Mouse (Mus musculus) midbrain, embryonic 12.5 days (tissue): Measurements from ENCODE around the gene Abcb9. TPM values are rescaled to one million over a fixed set of nuclear protein-coding genes. Genes with fewer than 3 reads are reported as not detected.

Experiments
- ATAC-seq: fragments of 200-750 bp; cut with Nextera tagmentation; 2 replicates; pipeline ENCODE4 v1.8.0; 2017; ENCODE audit warnings: low read depth, moderate TSS enrichment, moderate library complexity; ENCODE audit not compliant: low FRiP score
- H3K27ac ChIP-seq: fragments of 300-500 bp; sonication (generic); replicated peaks from 2 replicates; pipeline ENCODE4 v1.5.1; 2016; ENCODE audit warnings: mild to moderate bottlenecking
- H3K27me3 ChIP-seq: fragments of 300-500 bp; sonication (generic); 2 replicates; pipeline ENCODE4 v1.6.1; 2016; ENCODE audit warnings: mild to moderate bottlenecking
- H3K36me3 ChIP-seq: fragments of 300-500 bp; sonication (generic); 2 replicates; pipeline ENCODE4 v1.6.1; 2016
- H3K4me1 ChIP-seq: fragments of 300-500 bp; sonication (generic); 2 replicates; pipeline ENCODE4 v1.6.1; 2016
- H3K4me2 ChIP-seq: fragments of 300-500 bp; sonication (generic); replicated peaks from 2 replicates; pipeline ENCODE4 v1.6.1; 2016; ENCODE audit warnings: mild to moderate bottlenecking, moderate library complexity
- H3K4me3 ChIP-seq: fragments of 300-500 bp; sonication (generic); 2 replicates; pipeline ENCODE4 v1.5.1; 2016; ENCODE audit warnings: mild to moderate bottlenecking
- H3K9ac ChIP-seq: fragments of 300-500 bp; sonication (generic); replicated peaks from 2 replicates; pipeline ENCODE4 v1.6.1; 2016; ENCODE audit warnings: mild to moderate bottlenecking, moderate library complexity
- H3K9me3 ChIP-seq: fragments of 300-500 bp; sonication (generic); 2 replicates; pipeline ENCODE4 v1.6.1; 2016; ENCODE audit warnings: mild to moderate bottlenecking
- WGBS: fragments of 180-500 bp; shearing (Covaris S2); methylation state at CpG from one replicate; pipeline ENCODE4 v1.1.7; 2016; 5-methylcytosine and 5-hydroxymethylcytosine counted together
- polyA plus RNA-seq: library from polyadenylated mRNA; unstranded; fragments of >200 nt; fragmentation: Nextera tagmentation; extraction: Ambion mirVana; gene quantifications from 2 replicates; pipeline ENCODE4 v1.2.1, GENCODE M21; 2016

Abcb9 gene
- polyA plus RNA-seq, 1 experiment from 2014 or later: 2.2 TPM

DNA sequence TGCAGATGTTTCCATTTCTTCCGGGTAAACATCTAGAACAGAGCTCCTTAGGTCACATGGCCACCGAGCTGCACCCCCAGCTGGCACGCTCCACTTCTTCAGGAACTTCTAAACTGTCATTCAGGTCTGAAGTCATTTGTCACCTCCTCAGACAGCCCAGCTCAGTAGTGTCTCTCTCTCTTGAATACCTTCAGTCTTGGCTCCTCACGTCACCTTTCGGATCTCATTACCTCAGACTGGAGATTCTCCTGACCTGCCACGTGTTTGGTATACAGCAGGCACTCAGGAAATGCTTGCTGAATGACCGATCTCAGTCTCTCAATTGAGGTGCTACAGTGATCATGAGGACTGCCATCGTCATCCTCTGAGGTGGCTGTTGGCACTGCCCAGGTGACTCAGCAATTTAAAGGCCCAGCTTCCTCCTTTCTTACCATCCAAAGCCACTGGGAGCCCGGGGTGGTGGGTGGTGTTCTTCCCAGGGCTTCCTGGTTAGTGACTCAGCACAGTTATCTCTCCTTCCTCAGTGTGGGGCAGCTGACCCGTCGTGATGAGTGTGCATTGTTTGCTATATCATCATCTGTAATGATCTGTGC, 43.6 kb downstream of the Abcb9 start:
- Histone ChIP-seq H3K9me3 (no peaks in the 10 kb centered on the region), H3K4me1 (0 out of 2 replicates have a peak, but pooled peaks cover 5% of the 10 kb centered on the region), H3K27me3 (peaks cover 12% of the 10 kb centered on the region), H3K36me3 (no peaks in the 10 kb centered on the region), H3K4me2 (no peak overlapping the region), H3K9ac (no peak overlapping the region), H3K4me3 (no peak overlapping the region), H3K27ac (0 out of 2 replicates have a peak overlapping the region, but pooled peaks have one; percentile 25)
- WGBS: 87% methylated on average over 11 of the region's 11 CpGs
- no peak for ATAC-seq

DNA sequence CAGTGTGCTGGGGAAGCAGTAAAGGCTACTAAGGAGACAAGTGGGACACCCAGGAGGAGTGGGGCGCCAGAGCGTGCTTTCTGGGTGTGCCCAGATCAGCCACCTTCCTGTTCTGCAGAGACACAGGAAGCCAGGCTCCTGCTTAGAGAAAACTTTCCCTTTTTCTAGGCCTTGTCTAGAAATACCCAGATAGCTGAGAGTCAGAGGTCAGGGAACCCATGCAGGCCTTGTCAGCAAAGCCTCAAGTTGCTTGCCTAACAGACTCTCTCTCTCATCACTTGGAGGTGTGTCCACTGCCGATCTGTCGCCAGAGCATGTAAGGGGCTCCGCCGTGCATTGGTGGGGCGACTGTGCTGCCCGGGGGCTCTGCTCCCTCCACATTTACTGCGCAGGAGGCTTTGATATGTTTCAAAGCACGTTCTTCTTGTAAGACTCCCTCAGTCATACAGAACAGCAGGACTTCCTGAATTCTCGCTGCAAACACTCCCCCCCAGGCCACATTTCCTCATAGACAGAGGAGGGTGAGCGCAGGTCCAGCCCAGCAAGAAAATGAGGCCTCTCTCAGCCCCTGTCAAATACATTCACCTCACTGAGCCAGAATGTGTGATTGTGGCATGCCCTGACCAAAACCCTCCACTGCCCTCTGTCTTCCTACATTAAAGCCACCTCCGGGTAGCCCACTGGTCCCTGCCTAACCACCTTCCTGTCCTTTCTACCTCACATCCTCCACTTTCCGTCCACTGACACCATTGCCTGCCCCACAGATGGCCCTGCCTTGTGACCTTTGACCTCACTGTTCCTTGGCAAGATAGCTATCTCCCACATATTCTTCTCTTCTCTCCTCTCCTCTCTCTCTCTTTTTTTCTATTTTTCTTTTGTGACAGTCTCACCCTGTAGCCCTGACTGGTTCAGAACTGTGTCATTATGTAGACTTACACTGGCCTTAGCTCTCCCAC, 45.2 kb downstream of the Abcb9 start:
- H3K4me1 ChIP-seq: peaks cover 5% of the 10 kb centered on the region; the same call in 1 of the 2 replicates
- no peak overlapping the region for H3K4me3 ChIP-seq
- H3K27ac ChIP-seq: peak overlapping the region; percentile 54
- no peak overlapping the region for H3K4me2 ChIP-seq
- no peak for ATAC-seq
- no peaks in the 10 kb centered on the region for H3K36me3 ChIP-seq
- H3K9me3 ChIP-seq: no peaks in the 10 kb centered on the region
- peaks cover 21% of the 10 kb centered on the region for H3K27me3 ChIP-seq
- H3K9ac ChIP-seq: no peak overlapping the region
- WGBS: 55% methylated on average over 14 of the region's 14 CpGs

DNA sequence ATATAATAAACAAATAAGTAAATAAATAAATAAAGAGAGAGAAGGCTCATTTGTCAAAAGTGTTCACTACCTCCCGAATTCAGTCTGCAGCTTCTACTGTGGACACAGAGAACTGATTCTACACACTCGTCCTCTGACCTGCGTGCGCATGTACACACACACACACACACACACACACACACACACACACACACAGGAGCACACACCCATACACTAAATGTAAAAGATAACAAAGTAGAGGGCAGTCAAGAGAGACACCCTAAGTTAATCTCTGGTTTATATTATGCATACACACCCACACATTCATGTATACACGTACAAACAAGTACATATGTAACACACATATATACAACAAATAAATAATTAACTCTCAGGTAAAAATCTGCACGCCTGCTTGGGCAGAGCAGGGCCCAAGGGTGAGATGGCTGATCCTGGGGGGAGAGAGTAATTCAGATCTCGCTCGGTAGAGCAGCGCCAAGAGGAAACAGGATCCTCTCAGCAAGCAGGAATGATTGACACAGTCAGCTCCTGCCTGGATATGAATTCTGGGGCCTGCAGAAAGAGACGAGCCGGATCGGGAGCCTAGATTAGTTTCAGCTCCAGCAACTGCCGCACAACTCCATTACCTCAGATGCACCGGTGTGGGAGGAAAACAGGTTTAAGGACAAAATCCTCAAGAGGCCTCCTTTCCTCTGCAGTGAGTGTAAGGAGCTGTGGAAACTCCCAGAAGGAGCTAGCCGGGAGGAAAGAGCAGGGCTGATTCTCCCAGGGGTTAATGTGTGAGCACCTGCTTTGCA, 46.2 kb downstream of the Abcb9 start:
- no peak for ATAC-seq
- Histone ChIP-seq H3K4me1 (peaks cover 5% of the 10 kb centered on the region; the same call in 1 of the 2 replicates), H3K27me3 (peaks cover 21% of the 10 kb centered on the region), H3K9me3 (no peaks in the 10 kb centered on the region), H3K4me3 (no peak overlapping the region), H3K4me2 (no peak overlapping the region), H3K9ac (no peak overlapping the region), H3K36me3 (no peaks in the 10 kb centered on the region), H3K27ac (peak overlapping the region; percentile 54)
- WGBS: 71% methylated on average over 15 of the region's 15 CpGs

DNA sequence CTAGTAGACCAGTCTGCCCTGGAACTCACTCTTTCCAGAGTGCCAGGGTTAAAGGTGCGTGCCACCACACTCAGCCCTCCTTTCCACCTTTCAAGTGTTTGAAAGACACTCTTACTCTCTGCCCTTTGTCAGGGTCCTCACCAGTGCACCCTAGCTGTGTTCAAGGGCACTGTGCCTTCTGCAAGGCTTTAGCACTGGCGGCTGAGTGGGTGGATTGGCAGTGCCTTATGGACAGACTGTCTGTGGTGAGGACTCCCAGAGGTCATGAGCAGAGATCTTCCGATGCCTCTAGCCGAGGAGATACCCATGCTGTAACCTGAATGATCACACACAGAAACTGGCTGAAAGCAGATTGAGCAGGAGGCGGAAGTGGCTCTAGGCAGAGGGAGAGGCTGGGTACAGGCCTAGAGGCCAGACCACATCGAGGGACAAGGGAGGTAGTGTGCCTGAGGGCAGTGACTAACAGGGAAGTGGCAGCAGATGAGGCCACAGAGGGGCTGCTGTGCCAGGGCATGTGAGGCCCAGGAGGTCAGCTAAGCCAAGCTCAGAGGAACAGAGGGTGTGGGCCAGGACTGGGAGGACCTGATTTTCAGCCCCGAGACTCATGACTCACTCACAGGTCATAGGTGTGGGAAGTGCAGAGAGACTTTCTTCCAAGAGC, 48.7 kb downstream of the Abcb9 start:
- Histone ChIP-seq H3K36me3 (no peaks in the 10 kb centered on the region), H3K27me3 (peaks cover 21% of the 10 kb centered on the region), H3K9ac (no peak overlapping the region), H3K27ac (no peak overlapping the region), H3K4me2 (no peak overlapping the region), H3K4me3 (no peak overlapping the region), H3K9me3 (no peaks in the 10 kb centered on the region), H3K4me1 (peaks cover 19% of the 10 kb centered on the region)
- WGBS: 82% methylated on average over 7 of the region's 7 CpGs
- no peak for ATAC-seq

DNA sequence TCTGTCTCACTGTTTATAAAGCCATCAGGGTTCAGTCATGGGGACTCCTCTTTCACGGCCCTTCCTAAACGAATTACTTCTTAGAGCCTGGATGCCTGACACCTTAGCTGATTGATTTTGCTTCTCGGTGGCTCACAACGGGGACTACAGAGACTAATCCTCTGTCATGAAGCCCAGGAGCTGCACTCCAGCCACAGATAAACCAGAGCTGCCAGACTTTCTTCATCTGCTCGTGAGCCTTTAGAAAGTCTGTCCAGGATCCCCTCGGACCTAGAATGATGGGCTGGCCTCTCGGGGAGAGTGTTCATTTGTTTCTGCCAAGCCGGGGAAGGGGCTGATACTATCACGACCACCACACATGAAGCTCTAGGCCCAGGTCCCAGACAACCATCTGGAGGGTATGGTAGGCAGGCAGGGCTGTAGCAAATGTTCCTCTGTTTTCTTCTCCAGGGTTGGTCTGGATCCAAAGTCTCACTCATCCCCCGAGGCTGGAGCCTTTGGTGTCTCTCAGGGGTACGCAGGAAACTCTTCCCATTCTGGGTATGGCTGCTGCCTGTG, 50.1 kb downstream of the Abcb9 start:
- no peak for ATAC-seq
- Histone ChIP-seq H3K27me3 (peaks cover 26% of the 10 kb centered on the region), H3K4me2 (no peak overlapping the region), H3K36me3 (no peaks in the 10 kb centered on the region), H3K4me3 (no peak overlapping the region), H3K9ac (no peak overlapping the region), H3K9me3 (no peaks in the 10 kb centered on the region), H3K27ac (0 out of 2 replicates have a peak overlapping the region, but pooled peaks have one; percentile 2), H3K4me1 (peaks cover 19% of the 10 kb centered on the region)
- WGBS: 27% methylated on average over 11 of the region's 11 CpGs

DNA sequence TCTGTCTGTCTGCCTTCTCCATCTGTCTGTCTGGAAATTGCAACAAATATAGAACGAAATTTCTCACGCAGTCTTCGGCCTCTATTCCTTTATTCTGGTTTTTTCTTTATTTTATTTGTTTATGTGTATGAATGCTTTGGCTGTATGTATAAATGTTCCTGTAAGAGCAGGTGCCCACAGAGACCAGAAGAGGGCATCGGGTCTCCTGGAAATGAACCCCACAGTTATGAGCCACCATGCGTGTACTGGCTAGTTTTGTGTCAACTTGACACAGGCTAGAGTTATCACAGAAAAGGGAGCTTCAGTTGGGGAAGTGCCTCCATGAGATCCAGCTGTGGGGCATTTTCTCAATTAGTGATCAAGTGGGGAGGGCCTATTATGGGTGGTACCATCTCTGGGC, 51.6 kb downstream of the Abcb9 start:
- H3K4me1 ChIP-seq: peaks cover 15% of the 10 kb centered on the region
- H3K4me2 ChIP-seq: peak overlapping the region; percentile 7; the same call in 1 of the 2 replicates
- H3K27me3 ChIP-seq: peaks cover 29% of the 10 kb centered on the region
- peak overlapping the region; percentile 89 for H3K27ac ChIP-seq
- no peak overlapping the region for H3K9ac ChIP-seq
- peak; percentile 36; the same call in 1 of the 2 replicates for ATAC-seq
- 69% methylated on average over 5 of the region's 5 CpGs for WGBS
- no peaks in the 10 kb centered on the region for H3K36me3 ChIP-seq
- no peaks in the 10 kb centered on the region for H3K9me3 ChIP-seq
- H3K4me3 ChIP-seq: no peak overlapping the region

DNA sequence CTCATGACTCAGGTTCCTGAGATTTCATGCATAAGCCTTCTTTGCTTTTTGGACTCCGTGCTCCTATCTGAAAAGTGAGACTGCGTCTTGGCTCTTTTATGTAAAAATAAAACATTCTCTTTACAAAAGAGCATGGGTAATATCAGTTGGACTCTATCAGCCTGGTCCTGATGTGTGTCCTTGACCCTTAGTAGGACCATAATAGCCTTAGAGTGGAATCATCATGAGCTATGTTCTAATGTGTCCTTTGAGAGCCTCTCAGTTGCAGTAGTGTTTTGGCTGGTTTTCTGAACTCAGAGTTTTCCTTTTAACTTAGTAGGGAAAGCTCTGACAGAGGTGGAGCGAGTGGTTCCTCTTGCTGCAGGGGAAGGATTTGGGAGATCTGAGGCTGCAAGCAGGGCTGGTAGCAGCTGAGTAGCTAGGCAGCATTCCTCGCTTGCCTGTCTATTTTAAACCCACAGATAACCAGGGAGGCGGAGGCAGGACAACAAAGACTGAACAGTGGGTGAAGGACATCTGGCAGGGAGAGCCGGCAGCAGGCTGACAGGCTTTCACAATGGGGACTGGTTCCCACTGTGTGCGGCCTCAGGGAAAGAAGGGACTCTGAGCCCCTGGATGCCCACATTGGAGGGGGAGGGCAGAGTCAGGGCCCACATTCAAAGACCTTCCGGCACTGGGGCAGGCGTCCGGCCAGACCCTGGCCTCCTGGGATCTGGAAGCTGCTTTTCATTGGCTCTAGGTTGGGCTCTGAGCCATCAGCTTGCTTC, 52.2 kb downstream of the Abcb9 start:
- H3K4me2 ChIP-seq: peak overlapping the region; percentile 7; the same call in 1 of the 2 replicates
- peak overlapping the region; percentile 89 for H3K27ac ChIP-seq
- H3K27me3 ChIP-seq: peaks cover 27% of the 10 kb centered on the region
- no peaks in the 10 kb centered on the region for H3K36me3 ChIP-seq
- H3K4me3 ChIP-seq: no peak overlapping the region
- H3K9me3 ChIP-seq: no peaks in the 10 kb centered on the region
- peaks cover 15% of the 10 kb centered on the region for H3K4me1 ChIP-seq
- peak; percentile 92 for ATAC-seq
- WGBS: 16% methylated on average over 10 of the region's 10 CpGs
- H3K9ac ChIP-seq: no peak overlapping the region

DNA sequence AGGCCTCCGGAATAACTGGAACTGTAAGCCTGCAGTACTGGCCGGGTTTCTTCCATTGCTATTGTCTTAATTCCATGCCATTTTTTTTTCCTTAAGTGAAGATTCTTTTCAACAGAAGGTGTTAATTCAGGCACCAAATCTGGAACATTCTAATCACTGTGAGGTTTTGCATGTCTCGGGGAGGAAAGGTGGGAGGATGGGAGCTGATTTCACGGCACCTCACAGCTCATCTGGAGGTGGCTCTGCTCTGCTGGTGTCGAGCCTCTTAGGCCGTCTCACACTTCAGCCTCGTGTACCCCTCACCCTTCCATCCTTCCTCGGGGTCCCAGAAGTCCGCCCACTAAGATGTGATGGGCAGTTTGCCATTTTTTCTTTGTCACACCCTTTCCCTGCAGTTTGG, 54.5 kb downstream of the Abcb9 start:
- H3K9me3 ChIP-seq: no peaks in the 10 kb centered on the region
- H3K27ac ChIP-seq: no peak overlapping the region
- H3K27me3 ChIP-seq: peaks cover 8% of the 10 kb centered on the region
- H3K4me2 ChIP-seq: no peak overlapping the region
- no peak for ATAC-seq
- H3K36me3 ChIP-seq: no peaks in the 10 kb centered on the region
- no peak overlapping the region for H3K4me3 ChIP-seq
- H3K9ac ChIP-seq: no peak overlapping the region
- H3K4me1 ChIP-seq: peaks cover 26% of the 10 kb centered on the region
- WGBS: 79% methylated on average over 9 of the region's 9 CpGs

DNA sequence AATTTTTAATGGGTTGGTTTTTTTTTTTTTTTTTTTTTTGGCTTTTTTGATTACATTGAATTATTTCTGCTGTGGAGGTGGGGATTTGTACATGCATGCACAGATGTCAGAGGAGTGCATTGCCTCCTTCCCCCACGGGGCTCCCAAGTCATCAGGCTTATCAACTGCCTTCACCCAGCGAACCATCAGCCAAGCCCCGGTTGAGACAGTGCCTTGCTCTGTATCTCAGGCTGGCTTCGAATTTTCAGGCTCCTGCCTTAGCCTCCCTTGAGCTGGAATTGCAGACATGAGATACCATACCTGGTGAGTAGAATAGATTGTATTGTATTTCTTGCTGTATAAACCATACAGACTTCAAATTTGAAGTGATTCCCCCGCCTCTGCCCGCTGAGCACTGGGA, 56.0 kb downstream of the Abcb9 start:
- Histone ChIP-seq H3K27ac (no peak overlapping the region), H3K9ac (no peak overlapping the region), H3K9me3 (no peaks in the 10 kb centered on the region), H3K4me3 (no peak overlapping the region), H3K27me3 (peaks cover 12% of the 10 kb centered on the region), H3K4me2 (no peak overlapping the region), H3K4me1 (peaks cover 26% of the 10 kb centered on the region), H3K36me3 (no peaks in the 10 kb centered on the region)
- 88% methylated on average over 6 of the region's 6 CpGs for WGBS
- ATAC-seq: no peak

DNA sequence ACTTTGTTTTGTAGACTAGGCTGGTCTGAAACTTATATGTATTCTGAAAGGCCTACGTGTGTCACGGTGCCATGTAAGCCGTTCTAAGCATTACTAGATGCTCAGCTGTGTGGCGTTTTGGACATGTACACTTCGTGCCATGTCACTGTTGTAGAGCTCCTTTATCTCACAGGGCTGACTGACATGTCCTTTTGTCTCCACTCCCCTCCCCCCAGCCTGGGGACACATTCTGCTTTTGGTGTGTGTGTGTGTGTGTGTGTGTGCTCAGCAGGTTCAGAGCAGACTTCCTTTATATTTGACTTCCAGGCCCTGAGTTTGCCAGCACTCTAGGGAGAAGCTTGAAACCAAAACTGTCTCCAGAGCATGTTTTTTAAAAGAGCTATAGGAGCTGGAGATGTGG, 58.8 kb downstream of the Abcb9 start:
- H3K9ac ChIP-seq: no peak overlapping the region
- H3K4me3 ChIP-seq: no peak overlapping the region
- H3K9me3 ChIP-seq: no peaks in the 10 kb centered on the region
- H3K36me3 ChIP-seq: no peaks in the 10 kb centered on the region
- ATAC-seq: peak; percentile 48
- 27% methylated on average over 5 of the region's 5 CpGs for WGBS
- no peak overlapping the region for H3K4me2 ChIP-seq
- peaks cover 11% of the 10 kb centered on the region for H3K4me1 ChIP-seq
- peaks cover 13% of the 10 kb centered on the region for H3K27me3 ChIP-seq
- H3K27ac ChIP-seq: peak overlapping the region; percentile 26
